8 mouse cellular contexts compared by ENCODE assay signal in the genomic region with DNA sequence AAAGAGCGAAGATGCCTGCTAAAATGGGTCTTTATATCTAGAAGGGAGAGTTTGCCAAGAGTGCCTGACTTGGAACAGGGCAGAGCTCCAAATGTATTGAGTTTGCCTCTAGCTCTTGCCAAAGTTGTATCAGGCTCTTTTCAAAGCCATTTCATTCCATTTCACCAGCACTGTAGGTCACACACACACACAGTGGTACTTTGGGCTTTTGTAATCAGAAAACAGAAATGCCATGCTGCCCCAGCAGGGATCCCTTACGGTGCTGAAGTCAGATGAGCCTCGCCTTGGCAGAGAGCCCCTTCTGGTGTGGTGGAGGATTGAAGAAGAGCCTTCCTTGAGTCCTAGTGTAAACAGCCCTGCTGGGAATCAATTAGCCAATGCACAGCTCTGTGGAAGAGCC. TPM values are rescaled to one million over a fixed set of nuclear protein-coding genes. Genes with fewer than 3 reads are reported as not detected.
A peak's percentile ranks its signal among the peaks of the same experiment; 100 is the strongest.
DNase-seq lines count a peak whose midpoint lies in the region; ATAC-seq and TF ChIP-seq lines count a peak whose summit lies in the region.

No protein-coding gene starts in this region.

- H3K27ac ChIP-seq in forebrain, embryonic 14.5 days (ENCODE audit: low read depth, low read length): no peak overlapping the region
- no peak overlapping the region for H3K27ac ChIP-seq in forebrain, embryonic 11.5 days (ENCODE audit: low read depth, low read length)
- peak overlapping the region; percentile 1; the same call in 1 of the 2 replicates for H3K27ac ChIP-seq in testis, adult 2 months (ENCODE audit: control insufficient read depth, insufficient read depth, low read depth, low read length)
- no peak overlapping the region for H3K27ac ChIP-seq in midbrain, embryonic 11.5 days (ENCODE audit: low read depth, low read length)

- H3K4me1 ChIP-seq in forebrain, embryonic 14.5 days (ENCODE audit: control insufficient read depth, insufficient read depth, low read length): no peaks in the 10 kb centered on the region
- H3K4me1 ChIP-seq in forebrain, embryonic 11.5 days (replicated peaks; ENCODE audit: control insufficient read depth, insufficient read depth, low read length): no peaks in the 10 kb centered on the region
- no peaks in the 10 kb centered on the region for H3K4me1 ChIP-seq in testis, adult 2 months (ENCODE audit: control insufficient read depth, insufficient read depth, low read length)
- no peaks in the 10 kb centered on the region for H3K4me1 ChIP-seq in midbrain, embryonic 11.5 days (ENCODE audit: control insufficient read depth, insufficient read depth, low read length)

- ATAC-seq in forebrain, embryonic 14.5 days: no peak
- no peak for ATAC-seq in forebrain, embryonic 11.5 days (replicated peaks; ENCODE audit: low FRiP score)
- ATAC-seq in midbrain, embryonic 11.5 days (ENCODE audit: low FRiP score): no peak

- H3K4me2 ChIP-seq in forebrain, embryonic 14.5 days (ENCODE audit: low read length): no peak overlapping the region
- H3K4me2 ChIP-seq in forebrain, embryonic 11.5 days (ENCODE audit: low read depth, low read length, severe bottlenecking): no peak overlapping the region
- H3K4me2 ChIP-seq in midbrain, embryonic 11.5 days: no peak overlapping the region

- H3K36me3 ChIP-seq in forebrain, embryonic 14.5 days (ENCODE audit: control insufficient read depth, insufficient read depth, low read length): no peaks in the 10 kb centered on the region
- H3K36me3 ChIP-seq in forebrain, embryonic 11.5 days (ENCODE audit: control insufficient read depth, insufficient read depth, low read length): no peaks in the 10 kb centered on the region
- H3K36me3 ChIP-seq in testis, adult 2 months (ENCODE audit: control insufficient read depth, insufficient read depth, low read length): no peaks in the 10 kb centered on the region
- H3K36me3 ChIP-seq in midbrain, embryonic 11.5 days (ENCODE audit: control insufficient read depth, insufficient read depth, low read length): no peaks in the 10 kb centered on the region

- 39% methylated on average over 3 of the region's 3 CpGs for WGBS in forebrain, embryonic 14.5 days
- 43% methylated on average over 3 of the region's 3 CpGs for WGBS in forebrain, embryonic 11.5 days
- 42% methylated on average over 3 of the region's 3 CpGs for WGBS in midbrain, embryonic 11.5 days

- no peak overlapping the region for H3K9ac ChIP-seq in forebrain, embryonic 14.5 days (ENCODE audit: low read length)
- no peak overlapping the region for H3K9ac ChIP-seq in forebrain, embryonic 11.5 days (ENCODE audit: low read length)
- no peak overlapping the region for H3K9ac ChIP-seq in midbrain, embryonic 11.5 days (ENCODE audit: low read length)

- DNase-seq in forebrain, embryonic 14.5 days (ENCODE audit: low spot score): peak; percentile 71
- no peak for DNase-seq in forebrain, embryonic 11.5 days (ENCODE audit: low spot score)
- no peak for DNase-seq in testis, postnatal 10 days (ENCODE audit: low spot score)
- DNase-seq in heart, postnatal 4 days: peak; percentile 14
- no peak for DNase-seq in urinary bladder, postnatal 25 days (ENCODE audit: low spot score)
- DNase-seq in kidney, postnatal 14 days: no peak
- DNase-seq in midbrain, embryonic 11.5 days (ENCODE audit: low spot score, missing footprints): no peak

- TF ChIP-seq POLR2A in testis, adult 2 months (IDR thresholded peaks at IDR 0.05; ENCODE audit: control insufficient read depth, low read depth, low read length): no peak

- H3K27me3 ChIP-seq in forebrain, embryonic 14.5 days (replicated peaks; ENCODE audit: control insufficient read depth, insufficient read depth, low read length): no peaks in the 10 kb centered on the region
- H3K27me3 ChIP-seq in forebrain, embryonic 11.5 days (ENCODE audit: control insufficient read depth, insufficient read depth, low read length): no peaks in the 10 kb centered on the region; the same call in 1 of the 2 replicates
- no peaks in the 10 kb centered on the region for H3K27me3 ChIP-seq in testis, adult 2 months (ENCODE audit: control insufficient read depth, insufficient read depth, low read length)
- H3K27me3 ChIP-seq in midbrain, embryonic 11.5 days (ENCODE audit: control insufficient read depth, insufficient read depth, low read length): peaks cover 3% of the 10 kb centered on the region

- TF ChIP-seq CTCF in testis, adult 2 months (IDR thresholded peaks at IDR 0.05; ENCODE audit: control insufficient read depth, insufficient read depth, insufficient replicate concordance, low read depth, low read length): no peak

- no peak overlapping the region for H3K4me3 ChIP-seq in forebrain, embryonic 14.5 days (ENCODE audit: low read depth, low read length)
- no peak overlapping the region for H3K4me3 ChIP-seq in forebrain, embryonic 11.5 days (ENCODE audit: low read depth, low read length)
- no peak overlapping the region for H3K4me3 ChIP-seq in testis, adult 2 months (ENCODE audit: control insufficient read depth, low read depth, low read length)
- H3K4me3 ChIP-seq in midbrain, embryonic 11.5 days (ENCODE audit: low read depth, low read length): no peak overlapping the region

- H3K9me3 ChIP-seq in forebrain, embryonic 14.5 days (replicated peaks; ENCODE audit: control insufficient read depth, low read length): no peaks in the 10 kb centered on the region
- no peaks in the 10 kb centered on the region for H3K9me3 ChIP-seq in forebrain, embryonic 11.5 days (ENCODE audit: control insufficient read depth, low read length)
- H3K9me3 ChIP-seq in midbrain, embryonic 11.5 days (ENCODE audit: control insufficient read depth, low read length): no peaks in the 10 kb centered on the region

RNA-seq across cellular contexts. Expression of a gene that starts 32.1 kb away (rescaled TPM):
- polyA plus RNA-seq in forebrain, embryonic 14.5 days (2014; fragmentation: Nextera tagmentation; extraction: Ambion mirVana): 61.2 and 88.9 TPM in 2 replicates
- polyA plus RNA-seq in forebrain, embryonic 11.5 days (2014; fragmentation: Nextera tagmentation; extraction: Ambion mirVana): 64.2 and 76.0 TPM in 2 replicates
- polyA plus RNA-seq in testis, adult 2 months (2012; rRNA removed): 13.0 and 14.3 TPM in 2 replicates
- 100 to 1,000 TPM; 146 to 154 TPM for total RNA-seq in heart, postnatal 4 days (2021)
- polyA plus RNA-seq in midbrain, embryonic 11.5 days (2014; fragmentation: Nextera tagmentation; extraction: Ambion mirVana): 58.2 and 72.7 TPM in 2 replicates

Comparison
In these comparisons a context has a peak if more than half of its experiments do, and no peak if none do; other contexts are left out.
1. DNase-seq: peak in forebrain, embryonic 14.5 days (single experiment) and heart, postnatal 4 days (single experiment); none in forebrain, embryonic 11.5 days (single experiment), testis, postnatal 10 days (single experiment), urinary bladder, postnatal 25 days (single experiment), kidney, postnatal 14 days (single experiment) and midbrain, embryonic 11.5 days (single experiment).